Mouse (Mus musculus): ENCODE results near the gene Sept8. TPM values are rescaled to one million over a fixed set of nuclear protein-coding genes. Genes with fewer than 3 reads are reported as not detected.
A peak's percentile ranks its signal among the peaks of the same experiment; 100 is the strongest.

The Sept8 gene
- polyA plus RNA-seq, 1 experiment from 2014 or later, result 24.4 TPM

DNA sequence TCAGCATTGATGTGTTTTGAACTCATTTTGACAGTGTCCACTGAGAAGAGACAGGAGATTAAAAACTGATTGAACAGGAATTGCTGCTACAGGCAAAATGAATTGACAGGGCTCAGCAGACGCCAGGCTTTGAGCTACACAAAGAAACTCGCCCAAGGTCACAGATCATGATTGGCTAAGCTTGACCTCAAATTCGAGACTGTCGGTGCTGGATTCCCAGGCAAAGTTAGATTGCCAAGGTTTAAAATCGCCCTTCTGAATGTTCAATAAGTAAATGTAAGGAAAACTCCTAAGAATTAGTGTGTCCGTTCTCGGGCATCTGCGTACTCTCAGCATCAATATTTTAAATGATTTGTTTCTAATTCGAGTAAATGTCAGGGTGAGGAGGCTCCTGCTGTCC, 29.6 kb upstream of the Sept8 start:
- Histone ChIP-seq H3K4me2 (ENCODE audit: low read depth, low read length, severe bottlenecking) (no peak overlapping the region), H3K9ac (ENCODE audit: low read length) (no peak overlapping the region), H3K27ac (ENCODE audit: low read depth, low read length) (no peak overlapping the region), H3K4me3 (ENCODE audit: low read depth, low read length) (no peak overlapping the region), H3K36me3 (ENCODE audit: control insufficient read depth, insufficient read depth, low read length) (no peaks in the 10 kb centered on the region), H3K27me3 (ENCODE audit: control insufficient read depth, insufficient read depth, low read length) (peaks cover 5% of the 10 kb centered on the region), H3K4me1 (replicated peaks; ENCODE audit: control insufficient read depth, insufficient read depth, low read length) (peaks cover 13% of the 10 kb centered on the region; the same call in 1 of the 2 replicates), H3K9me3 (ENCODE audit: control insufficient read depth, low read length) (no peaks in the 10 kb centered on the region)
- 53% methylated on average over 9 of the region's 9 CpGs for WGBS
- ATAC-seq (replicated peaks; ENCODE audit: low FRiP score) (no peak), DNase-seq (ENCODE audit: low spot score) (no peak)

- peak; percentile 67 for ATAC-seq (replicated peaks; ENCODE audit: low FRiP score)
- Histone ChIP-seq H3K4me1 (replicated peaks; ENCODE audit: control insufficient read depth, insufficient read depth, low read length) (peaks cover 14% of the 10 kb centered on the region; the same call in 1 of the 2 replicates), H3K4me3 (ENCODE audit: low read depth, low read length) (no peak overlapping the region), H3K9ac (ENCODE audit: low read length) (no peak overlapping the region), H3K9me3 (ENCODE audit: control insufficient read depth, low read length) (no peaks in the 10 kb centered on the region), H3K27me3 (ENCODE audit: control insufficient read depth, insufficient read depth, low read length) (peaks cover 3% of the 10 kb centered on the region), H3K27ac (ENCODE audit: low read depth, low read length) (peak overlapping the region; percentile 65), H3K4me2 (ENCODE audit: low read depth, low read length, severe bottlenecking) (0 out of 2 replicates have a peak overlapping the region, but pooled peaks have one; percentile 1), H3K36me3 (ENCODE audit: control insufficient read depth, insufficient read depth, low read length) (no peaks in the 10 kb centered on the region)
- WGBS, result 2% methylated on average over 8 of the region's 8 CpGs
- DNase-seq (ENCODE audit: low spot score), result peak; percentile 78
Observed at GRCm38 (mm10) chr11:53491954-53492401, 27.1 kb upstream of the Sept8 start.

DNA sequence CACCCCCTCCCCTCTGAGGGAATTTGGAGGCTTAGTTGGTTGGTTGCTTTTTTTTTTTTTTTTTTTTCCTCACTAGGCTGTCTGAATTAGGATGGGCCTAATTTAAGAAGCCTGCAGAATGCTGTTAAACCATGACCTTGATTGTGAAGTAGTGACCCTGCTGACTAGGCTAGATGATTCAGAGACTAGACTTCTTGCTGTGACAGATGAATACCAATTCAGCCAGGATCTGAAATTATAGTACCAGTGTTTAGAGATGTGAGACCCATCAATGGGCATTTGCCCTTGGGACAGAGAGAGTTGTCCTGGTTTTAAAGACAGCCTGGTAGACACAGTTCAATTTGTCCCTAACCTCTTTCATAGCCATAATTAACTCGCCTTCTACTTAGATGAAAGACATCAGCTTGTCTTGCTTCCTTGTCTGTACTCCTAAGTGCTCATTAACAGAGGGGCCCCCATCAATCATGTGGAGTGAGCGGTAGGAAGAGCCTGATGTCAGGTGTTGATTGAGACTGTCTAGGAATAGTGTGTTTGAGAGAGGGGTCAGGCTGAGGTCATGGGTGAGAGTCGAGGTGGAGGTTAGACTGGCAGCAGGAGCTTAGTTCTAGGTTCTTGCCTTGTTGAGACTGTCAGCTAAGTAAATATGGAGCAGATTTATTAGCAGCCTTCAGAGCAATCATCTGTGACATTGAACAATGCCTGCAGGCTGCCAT, 25.7 kb upstream of the Sept8 start:
- H3K36me3 ChIP-seq (ENCODE audit: control insufficient read depth, insufficient read depth, low read length), result no peaks in the 10 kb centered on the region
- no peak overlapping the region for H3K9ac ChIP-seq (ENCODE audit: low read length)
- ATAC-seq (replicated peaks; ENCODE audit: low FRiP score), result peak; percentile 59
- H3K4me3 ChIP-seq (ENCODE audit: low read depth, low read length), result no peak overlapping the region
- DNase-seq (ENCODE audit: low spot score), result peak; percentile 62
- no peak overlapping the region for H3K4me2 ChIP-seq (ENCODE audit: low read depth, low read length, severe bottlenecking)
- no peaks in the 10 kb centered on the region for H3K9me3 ChIP-seq (ENCODE audit: control insufficient read depth, low read length)
- H3K27me3 ChIP-seq (ENCODE audit: control insufficient read depth, insufficient read depth, low read length), result no peaks in the 10 kb centered on the region
- 13% methylated on average over 3 of the region's 3 CpGs for WGBS
- peaks cover 10% of the 10 kb centered on the region; the same call in 1 of the 2 replicates for H3K4me1 ChIP-seq (replicated peaks; ENCODE audit: control insufficient read depth, insufficient read depth, low read length)
- H3K27ac ChIP-seq (ENCODE audit: low read depth, low read length), result no peak overlapping the region

DNA sequence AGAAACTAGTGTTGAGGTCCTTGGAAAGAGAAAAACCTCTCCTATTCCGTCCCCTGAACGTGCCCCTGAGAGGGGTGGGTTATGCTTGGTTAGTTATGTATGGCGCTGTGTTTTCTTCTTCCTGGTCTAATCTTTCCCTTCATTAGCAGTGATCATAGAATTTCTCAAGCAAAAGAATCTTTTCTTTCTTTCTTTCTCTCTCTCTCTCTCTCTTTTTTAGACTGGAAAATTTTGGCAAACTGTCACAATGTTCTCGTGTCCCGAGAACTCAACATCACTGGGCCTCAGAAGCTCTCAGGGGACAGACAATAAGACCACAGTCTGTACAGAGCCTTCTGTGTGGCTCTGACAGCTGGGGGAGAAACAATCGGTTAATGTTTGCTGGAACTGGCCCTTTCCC, 23.6 kb upstream of the Sept8 start:
- Histone ChIP-seq H3K36me3 (ENCODE audit: control insufficient read depth, insufficient read depth, low read length) (no peaks in the 10 kb centered on the region), H3K4me1 (replicated peaks; ENCODE audit: control insufficient read depth, insufficient read depth, low read length) (peaks cover 12% of the 10 kb centered on the region; the same call in 1 of the 2 replicates), H3K27me3 (ENCODE audit: control insufficient read depth, insufficient read depth, low read length) (no peaks in the 10 kb centered on the region), H3K27ac (ENCODE audit: low read depth, low read length) (peak overlapping the region; percentile 48), H3K9ac (ENCODE audit: low read length) (no peak overlapping the region), H3K9me3 (ENCODE audit: control insufficient read depth, low read length) (no peaks in the 10 kb centered on the region), H3K4me2 (ENCODE audit: low read depth, low read length, severe bottlenecking) (no peak overlapping the region), H3K4me3 (ENCODE audit: low read depth, low read length) (no peak overlapping the region)
- WGBS, result 12% methylated on average over 6 of the region's 6 CpGs
- no peak for ATAC-seq (replicated peaks; ENCODE audit: low FRiP score)
- DNase-seq (ENCODE audit: low spot score), result no peak

DNA sequence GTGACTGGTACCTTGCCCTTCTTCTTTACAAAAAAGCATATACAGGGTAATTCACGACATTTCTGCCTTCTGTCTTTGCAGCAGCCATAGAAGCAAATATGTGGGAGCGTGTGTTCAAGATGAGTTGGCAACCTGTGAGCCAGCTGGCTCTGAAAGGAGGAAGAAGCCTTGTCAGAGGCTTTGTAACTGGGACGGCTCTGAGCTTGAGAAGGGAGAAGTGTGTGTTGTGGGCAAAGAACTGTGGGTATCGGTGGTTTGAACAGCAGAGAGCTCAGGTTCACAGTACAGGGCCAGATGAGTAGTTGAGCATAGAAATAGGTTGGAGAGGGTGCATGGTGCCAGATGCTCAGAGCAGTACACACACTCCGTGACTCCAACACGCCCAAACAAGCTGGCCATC, 22.1 kb upstream of the Sept8 start:
- WGBS, result 84% methylated on average over 6 of the region's 6 CpGs
- no peak for DNase-seq (ENCODE audit: low spot score)
- no peak overlapping the region for H3K27ac ChIP-seq (ENCODE audit: low read depth, low read length)
- H3K27me3 ChIP-seq (ENCODE audit: control insufficient read depth, insufficient read depth, low read length), result no peaks in the 10 kb centered on the region
- no peak overlapping the region for H3K9ac ChIP-seq (ENCODE audit: low read length)
- no peak overlapping the region for H3K4me3 ChIP-seq (ENCODE audit: low read depth, low read length)
- peaks cover 14% of the 10 kb centered on the region; the same call in 1 of the 2 replicates for H3K4me1 ChIP-seq (replicated peaks; ENCODE audit: control insufficient read depth, insufficient read depth, low read length)
- no peak overlapping the region for H3K4me2 ChIP-seq (ENCODE audit: low read depth, low read length, severe bottlenecking)
- ATAC-seq (replicated peaks; ENCODE audit: low FRiP score), result no peak
- no peaks in the 10 kb centered on the region for H3K9me3 ChIP-seq (ENCODE audit: control insufficient read depth, low read length)
- no peaks in the 10 kb centered on the region for H3K36me3 ChIP-seq (ENCODE audit: control insufficient read depth, insufficient read depth, low read length)

GRCm38 (mm10) chr11:53500569-53500968, 18.5 kb upstream of the Sept8 start:
- 9% methylated on average over 11 of the region's 11 CpGs for WGBS
- no peaks in the 10 kb centered on the region for H3K27me3 ChIP-seq (ENCODE audit: control insufficient read depth, insufficient read depth, low read length)
- H3K4me2 ChIP-seq (ENCODE audit: low read depth, low read length, severe bottlenecking), result peak overlapping the region; percentile 34; the same call in 1 of the 2 replicates
- no peak overlapping the region for H3K27ac ChIP-seq (ENCODE audit: low read depth, low read length)
- peak; percentile 46; the same call in 1 of the 2 replicates for ATAC-seq (replicated peaks; ENCODE audit: low FRiP score)
- H3K9me3 ChIP-seq (ENCODE audit: control insufficient read depth, low read length), result no peaks in the 10 kb centered on the region
- H3K9ac ChIP-seq (ENCODE audit: low read length), result no peak overlapping the region
- no peak overlapping the region for H3K4me3 ChIP-seq (ENCODE audit: low read depth, low read length)
- peak; percentile 61 for DNase-seq (ENCODE audit: low spot score)
- peaks cover 4% of the 10 kb centered on the region; the same call in 1 of the 2 replicates for H3K4me1 ChIP-seq (replicated peaks; ENCODE audit: control insufficient read depth, insufficient read depth, low read length)
- H3K36me3 ChIP-seq (ENCODE audit: control insufficient read depth, insufficient read depth, low read length), result no peaks in the 10 kb centered on the region

- no peaks in the 10 kb centered on the region for H3K27me3 ChIP-seq (ENCODE audit: control insufficient read depth, insufficient read depth, low read length)
- 83% methylated on average over 8 of the region's 8 CpGs for WGBS
- no peak for ATAC-seq (replicated peaks; ENCODE audit: low FRiP score)
Observed at GRCm38 (mm10) chr11:53502039-53502765, 16.9 kb upstream of the Sept8 start.

GRCm38 (mm10) chr11:53503738-53504137, 15.3 kb upstream of the Sept8 start:
- peaks cover 4% of the 10 kb centered on the region; the same call in 1 of the 2 replicates for H3K4me1 ChIP-seq (replicated peaks; ENCODE audit: control insufficient read depth, insufficient read depth, low read length)
- H3K4me3 ChIP-seq (ENCODE audit: low read depth, low read length), result no peak overlapping the region
- DNase-seq (ENCODE audit: low spot score) (no peak), ATAC-seq (replicated peaks; ENCODE audit: low FRiP score) (no peak)
- H3K36me3 ChIP-seq (ENCODE audit: control insufficient read depth, insufficient read depth, low read length), result no peaks in the 10 kb centered on the region
- no peaks in the 10 kb centered on the region for H3K27me3 ChIP-seq (ENCODE audit: control insufficient read depth, insufficient read depth, low read length)
- H3K9ac ChIP-seq (ENCODE audit: low read length), result no peak overlapping the region
- H3K4me2 ChIP-seq (ENCODE audit: low read depth, low read length, severe bottlenecking), result no peak overlapping the region
- WGBS, result 86% methylated on average over 5 of the region's 5 CpGs
- no peaks in the 10 kb centered on the region for H3K9me3 ChIP-seq (ENCODE audit: control insufficient read depth, low read length)
- no peak overlapping the region for H3K27ac ChIP-seq (ENCODE audit: low read depth, low read length)

More at GRCm38 (mm10) chr11:53502039-53502765, 16.9 kb upstream of the Sept8 start:
- H3K4me2 ChIP-seq (ENCODE audit: low read depth, low read length, severe bottlenecking), result no peak overlapping the region
- no peaks in the 10 kb centered on the region for H3K9me3 ChIP-seq (ENCODE audit: control insufficient read depth, low read length)
- H3K36me3 ChIP-seq (ENCODE audit: control insufficient read depth, insufficient read depth, low read length), result no peaks in the 10 kb centered on the region
- H3K4me3 ChIP-seq (ENCODE audit: low read depth, low read length), result no peak overlapping the region
- no peak overlapping the region for H3K9ac ChIP-seq (ENCODE audit: low read length)
- H3K27ac ChIP-seq (ENCODE audit: low read depth, low read length), result no peak overlapping the region
- peaks cover 4% of the 10 kb centered on the region; the same call in 1 of the 2 replicates for H3K4me1 ChIP-seq (replicated peaks; ENCODE audit: control insufficient read depth, insufficient read depth, low read length)
- no peak for DNase-seq (ENCODE audit: low spot score)
